Mouse (Mus musculus) adrenal gland, adult (tissue): Measurements from ENCODE around the gene Gm20388.
A peak's percentile ranks its signal among the peaks of the same experiment; 100 is the strongest.

Experiments used
- DNase-seq, 2 experiments: peaks; one replicate each; pipeline ENCODE4 v3.0.0; 2022 to 2023; ENCODE audit warnings: low spot score in 1 of 2; ENCODE audit not compliant: inconsistent age in 2 of 2

The Gm20388 gene

GRCm38 (mm10) chr8:120151151-120151550 is 240.5 kb downstream of the Gm20388 start:
- DNase-seq = no peak

- peak; percentile 66 to 87 for DNase-seq
Observed at GRCm38 (mm10) chr8:120152636-120153035, 242.0 kb downstream of the Gm20388 start.

DNA sequence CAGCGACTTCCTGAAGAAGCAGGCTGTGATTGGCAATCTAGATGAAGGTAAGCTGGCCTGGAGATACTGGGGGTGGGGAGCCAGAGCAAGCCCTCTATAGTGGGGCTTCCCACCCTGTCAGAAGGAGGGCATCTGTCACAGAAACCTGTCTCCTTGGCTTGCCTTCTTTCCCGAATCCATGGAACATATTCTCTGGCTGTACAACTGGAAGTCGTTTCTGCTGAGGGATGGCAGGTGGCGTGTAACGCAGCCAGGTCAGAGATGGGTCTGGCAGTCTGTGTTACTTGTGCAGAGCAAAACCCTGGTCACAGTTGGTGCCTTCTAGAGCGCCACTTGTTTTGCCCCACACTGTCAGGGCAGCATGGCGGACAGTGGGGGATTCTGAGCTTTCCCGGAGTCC is 249.7 kb downstream of the Gm20388 start:
- DNase-seq = no peak

- DNase-seq = peak; percentile 83 to 89
Observed at GRCm38 (mm10) chr8:120161658-120162403, 251.2 kb downstream of the Gm20388 start.

DNA sequence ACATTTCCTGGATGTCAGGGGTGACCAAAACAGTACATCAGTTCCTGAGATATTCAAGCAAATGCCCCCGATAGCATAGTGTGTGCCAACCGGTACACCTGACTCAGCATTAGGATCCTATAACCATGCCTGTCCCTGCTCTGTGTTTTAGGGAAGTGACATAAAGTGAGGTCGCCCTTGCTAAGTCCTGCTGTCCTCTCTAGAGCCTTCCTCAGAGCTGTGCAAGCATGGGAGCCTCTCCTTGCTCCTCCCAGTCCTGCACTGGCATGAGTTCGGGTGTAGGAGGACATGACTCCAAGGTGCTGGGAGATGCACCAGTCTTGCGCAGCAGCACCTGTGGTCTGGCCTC is 251.7 kb downstream of the Gm20388 start:
- DNase-seq = no peak

DNA sequence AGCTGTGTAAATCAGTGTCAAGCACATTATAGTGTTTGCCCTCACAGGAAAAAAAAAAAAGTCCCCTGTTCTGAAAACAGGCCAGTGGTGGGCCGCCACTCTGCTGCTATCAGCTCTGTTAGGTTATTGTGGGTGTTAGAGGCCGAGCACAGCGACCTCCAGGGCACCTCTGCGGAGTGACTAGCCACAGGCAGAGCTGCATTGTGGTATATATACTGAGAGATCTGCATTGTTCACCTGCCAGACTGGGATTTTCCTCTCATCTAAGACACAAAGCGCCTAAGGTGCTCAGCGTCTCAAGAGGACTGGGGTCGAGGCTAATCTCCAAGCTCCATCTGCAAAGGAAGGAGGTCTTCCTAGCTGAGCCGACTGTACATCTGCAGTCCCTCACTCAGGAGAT is 252.7 kb downstream of the Gm20388 start:
- peak in 1 of 2 experiments; percentile 61 for DNase-seq

- peak in 1 of 2 experiments; percentile 74 for DNase-seq
Observed at GRCm38 (mm10) chr8:120164026-120164425, 253.4 kb downstream of the Gm20388 start.

DNA sequence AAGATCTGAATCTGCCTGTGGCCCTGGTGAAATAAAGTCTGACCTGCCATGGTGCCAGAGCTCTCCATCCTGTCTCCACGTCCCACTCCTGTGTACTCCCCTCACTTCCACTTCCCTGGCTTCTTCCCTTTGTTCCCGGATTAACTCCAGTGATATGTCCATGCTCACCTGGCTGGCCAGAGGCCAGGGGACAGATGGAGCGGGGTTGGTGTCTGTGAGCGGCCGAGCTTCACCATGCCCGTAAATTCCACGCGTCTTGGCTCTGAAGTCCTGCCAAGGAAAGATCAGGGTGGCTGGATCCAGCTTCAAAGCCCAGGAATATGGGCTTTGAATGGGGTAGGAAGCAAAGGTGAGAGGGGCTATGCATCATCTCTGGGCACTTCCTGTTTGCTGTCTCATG is 256.5 kb downstream of the Gm20388 start:
- peak in 1 of 2 experiments; percentile 47 for DNase-seq

- DNase-seq = peak in 1 of 2 experiments; percentile 44
Observed at GRCm38 (mm10) chr8:120167821-120168220, 257.2 kb downstream of the Gm20388 start.

GRCm38 (mm10) chr8:120169119-120169518 is 258.5 kb downstream of the Gm20388 start:
- no peak for DNase-seq

DNA sequence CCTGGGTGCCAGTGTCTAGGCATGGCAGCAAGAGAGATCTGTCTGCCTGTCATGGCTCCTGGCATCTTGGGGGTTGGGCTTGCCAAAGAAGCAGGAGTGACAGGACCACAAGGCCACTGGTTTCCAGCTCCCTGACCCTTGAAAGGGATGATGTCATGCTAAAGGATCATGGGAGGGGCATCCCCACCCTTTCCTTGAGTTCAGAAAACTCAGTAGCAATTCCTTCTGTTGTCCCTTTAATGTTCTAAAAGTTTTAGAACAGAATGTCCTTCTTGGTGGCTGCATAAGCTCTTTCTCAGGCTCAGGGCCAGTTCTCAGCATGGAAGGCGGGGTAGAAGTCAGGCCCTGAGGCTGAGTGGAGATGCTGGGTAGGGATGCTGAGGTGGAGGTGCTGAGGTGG is 262.6 kb downstream of the Gm20388 start:
- peak; percentile 61 to 67 for DNase-seq

GRCm38 (mm10) chr8:120174606-120175005 is 264.0 kb downstream of the Gm20388 start:
- no peak for DNase-seq

GRCm38 (mm10) chr8:120176605-120177004 is 266.0 kb downstream of the Gm20388 start:
- DNase-seq = no peak

- DNase-seq = peak; percentile 64 to 77
Observed at GRCm38 (mm10) chr8:120177318-120178123, 266.9 kb downstream of the Gm20388 start, which contains the start of gene Fam92b. TSS of gene Fam92b (minus strand) at chr8:120177466.

- DNase-seq = no peak
Observed at GRCm38 (mm10) chr8:120178124-120178514, 267.5 kb downstream of the Gm20388 start.

DNA sequence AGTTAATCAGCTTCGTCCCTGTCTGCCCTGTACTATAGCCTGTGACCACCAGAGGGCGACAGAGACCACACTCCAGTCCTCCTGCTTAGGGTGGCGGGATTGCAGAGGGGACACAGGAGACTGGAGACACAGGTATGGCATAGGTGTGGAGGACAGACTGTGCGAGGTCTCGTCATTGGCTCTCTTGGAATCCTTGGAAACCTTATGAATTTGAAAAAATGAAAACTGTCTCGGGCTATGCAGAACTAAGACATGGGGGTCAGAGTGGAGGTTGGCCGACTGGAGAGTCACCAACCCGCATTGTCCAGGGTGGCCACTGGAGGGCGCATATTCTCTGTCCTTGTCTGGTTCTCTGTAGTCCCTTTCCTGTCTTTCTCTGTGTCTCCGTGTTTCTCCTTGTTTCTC is 268.4 kb downstream of the Gm20388 start:
- peak; percentile 92 to 98 for DNase-seq

DNA sequence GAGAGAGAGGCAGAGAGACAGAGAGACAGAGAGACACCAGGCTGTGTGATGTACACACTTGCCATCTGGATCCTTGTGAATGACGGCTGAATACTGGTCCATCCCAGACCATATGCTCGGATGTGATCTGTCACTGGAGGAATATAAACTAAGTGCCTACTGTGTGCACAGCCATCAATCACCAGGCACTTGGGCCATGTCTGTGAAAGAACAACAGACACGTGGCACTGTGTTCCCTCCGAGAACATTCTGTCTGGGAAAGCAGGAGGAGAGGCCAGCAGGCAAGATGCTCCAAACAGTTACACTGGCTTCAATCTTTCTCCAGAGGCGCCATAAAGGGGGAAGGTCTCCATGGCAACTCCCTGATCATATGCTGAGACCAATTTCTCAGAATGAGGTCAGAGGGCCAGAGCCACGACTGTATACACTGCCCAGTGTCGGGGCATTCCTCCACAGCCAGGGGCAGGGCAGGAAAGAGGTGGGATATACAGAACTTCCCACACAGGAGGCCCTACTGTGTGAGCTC is 269.9 kb downstream of the Gm20388 start:
- no peak for DNase-seq

DNA sequence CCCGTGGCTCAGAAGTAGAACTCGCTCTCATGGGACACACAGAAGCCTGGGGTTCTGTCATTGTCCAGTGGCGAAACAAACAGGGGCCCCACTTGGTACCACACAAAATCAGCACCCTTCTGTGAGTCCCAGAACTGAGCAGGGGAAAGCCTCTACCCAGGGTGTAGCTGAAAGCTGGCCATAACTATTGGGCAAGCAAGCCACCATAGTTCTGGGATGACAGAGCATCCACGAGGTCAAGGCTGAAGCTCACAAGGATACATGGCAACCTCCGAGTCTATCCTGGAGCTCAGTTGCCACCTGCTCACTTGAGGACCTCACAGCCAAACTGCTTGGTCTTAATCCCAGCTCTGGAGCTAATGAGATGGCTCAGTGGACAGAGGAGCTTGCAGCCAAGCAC is 270.6 kb downstream of the Gm20388 start:
- peak in 1 of 2 experiments; percentile 77 for DNase-seq

- peak in 1 of 2 experiments; percentile 74 for DNase-seq
Observed at GRCm38 (mm10) chr8:120181861-120182414, 271.3 kb downstream of the Gm20388 start.

GRCm38 (mm10) chr8:120184366-120184765 is 273.7 kb downstream of the Gm20388 start:
- no peak for DNase-seq
